Mouse (Mus musculus) heart, postnatal 10 days (tissue): ENCODE data around the gene Slc39a10. TPM values are rescaled to one million over a fixed set of nuclear protein-coding genes. Genes with fewer than 3 reads are reported as not detected.
A peak's percentile ranks its signal among the peaks of the same experiment; 100 is the strongest.

ENCODE experiments used
- DNase-seq, 2 experiments: peaks; one replicate each; pipeline ENCODE4 v3.0.0; 2021
- intact Hi-C: fragments of 180-260 bp; cut with DNase I; formaldehyde crosslinking; loops from one replicate; pipeline ENCODE4 v1.15.1; 2025
- total RNA-seq, 2 experiments: library from RNA; stranded (reverse); gene quantifications; 2 replicates each; pipeline ENCODE4 v1.2.3; 2021

Slc39a10 gene
- total RNA-seq, result 10 to 100 TPM; 19.0 to 22.2 TPM

DNA sequence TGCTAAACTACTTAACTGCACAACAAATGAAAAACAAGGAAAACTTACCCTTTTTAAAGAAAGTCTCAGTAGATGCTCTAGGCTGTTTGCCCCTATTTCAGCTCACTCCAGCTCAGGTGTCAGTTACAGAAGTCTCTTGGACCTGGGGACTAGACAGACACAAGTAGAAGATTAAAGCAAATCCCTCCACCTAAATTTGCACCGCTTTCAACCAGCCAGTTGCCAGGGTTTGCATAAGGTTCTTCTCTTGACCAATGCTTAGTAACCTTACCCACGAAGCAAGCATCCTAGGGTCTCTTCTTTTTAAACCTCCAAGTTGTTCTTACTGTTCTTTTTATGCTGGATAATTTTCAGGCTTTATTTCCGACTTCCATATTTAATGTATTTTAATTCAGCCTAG is at the start of gene Slc39a10:
Gene Slc39a10, minus strand, starts transcription at position 101 of the 400 bp plus-strand sequence.
- DNase-seq, result no peak
- intact Hi-C loops, result no loop called here

DNA sequence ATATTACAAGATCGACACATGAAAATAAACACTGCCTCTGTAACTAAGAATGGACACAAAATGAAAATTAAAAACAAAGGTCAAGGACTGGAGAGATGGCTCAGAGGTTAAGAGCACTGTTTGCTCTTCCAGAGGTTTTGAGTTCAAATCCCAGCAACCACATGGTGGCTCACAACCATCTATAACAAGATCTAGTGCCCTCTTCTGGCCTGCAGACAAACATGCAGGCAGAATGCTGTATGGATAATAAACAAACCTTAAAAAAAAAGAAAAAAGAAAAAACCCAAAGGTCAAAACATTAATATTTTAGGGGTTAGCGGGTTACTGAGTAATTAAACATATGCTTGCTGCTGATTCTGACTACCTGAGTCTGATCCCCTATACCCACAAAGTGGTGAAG is 46.6 kb upstream of the Slc39a10 start:
- intact Hi-C loops, result no loop called here
- DNase-seq, result no peak

DNA sequence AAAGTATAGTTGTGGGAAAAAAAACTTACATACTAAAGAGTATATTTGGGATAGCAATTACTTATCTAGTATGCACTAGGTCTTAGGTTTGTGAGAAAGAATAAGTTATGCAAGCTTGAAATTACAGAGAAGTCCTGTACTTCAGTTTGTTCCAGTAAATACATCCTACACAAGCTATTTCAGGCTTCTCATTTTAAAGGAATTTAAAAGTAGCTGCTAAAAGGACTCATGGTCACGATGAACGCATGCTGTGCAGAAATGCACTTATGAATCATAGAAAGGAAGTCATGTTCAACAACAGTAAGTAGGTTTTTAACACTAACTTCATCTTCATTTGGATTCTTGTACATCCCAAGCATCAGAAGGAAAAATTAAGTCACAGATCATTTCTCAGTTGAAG is 45.0 kb upstream of the Slc39a10 start:
- intact Hi-C loops, result no loop called here
- no peak for DNase-seq

DNA sequence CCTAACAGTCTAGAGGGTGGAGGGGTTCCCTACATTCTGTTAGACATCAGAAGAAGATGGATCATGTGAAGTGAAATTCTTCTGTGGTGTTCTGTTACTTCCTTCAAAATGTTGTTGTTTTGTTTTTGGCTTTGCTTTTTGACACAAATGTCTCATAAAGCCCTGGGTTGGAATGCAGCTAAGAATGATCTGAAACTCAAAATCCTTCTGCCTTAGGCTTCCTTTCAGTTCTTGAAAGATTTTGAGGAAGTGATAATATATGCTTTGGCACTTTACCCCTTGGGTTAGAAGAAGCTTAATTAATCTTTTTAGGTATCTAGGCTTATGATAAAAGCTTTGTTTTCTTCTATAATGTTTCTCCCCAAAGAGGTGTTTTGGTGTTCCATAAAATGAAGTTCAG is 34.5 kb upstream of the Slc39a10 start:
- intact Hi-C loops, result loop anchor here (5.0 kb wide), 1 partner anchor 75 kb away; no protein-coding TSS in a partner anchor
- DNase-seq, result no peak

DNA sequence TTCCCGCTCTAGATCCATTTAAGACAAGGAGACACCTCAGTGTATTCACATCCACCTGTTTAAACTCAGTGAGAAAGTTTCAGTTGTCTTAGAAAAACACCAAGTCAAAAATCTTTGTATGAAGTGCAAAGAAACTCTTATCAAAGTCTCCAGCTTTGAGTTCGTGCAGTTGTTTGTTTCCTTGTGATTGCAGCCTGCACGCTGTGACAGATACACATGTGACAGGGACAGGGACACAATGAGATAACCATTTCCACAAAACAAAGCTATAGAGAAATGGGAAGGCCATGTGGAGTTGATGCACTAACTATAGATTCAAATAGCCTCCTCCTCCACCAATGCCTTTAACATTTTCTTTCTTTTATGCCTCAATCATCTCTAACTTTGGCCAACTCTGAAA is 33.6 kb upstream of the Slc39a10 start:
- intact Hi-C loops, result loop anchor here (5.0 kb wide), 1 partner anchor 74 kb away; no protein-coding TSS in a partner anchor
- no peak for DNase-seq

DNA sequence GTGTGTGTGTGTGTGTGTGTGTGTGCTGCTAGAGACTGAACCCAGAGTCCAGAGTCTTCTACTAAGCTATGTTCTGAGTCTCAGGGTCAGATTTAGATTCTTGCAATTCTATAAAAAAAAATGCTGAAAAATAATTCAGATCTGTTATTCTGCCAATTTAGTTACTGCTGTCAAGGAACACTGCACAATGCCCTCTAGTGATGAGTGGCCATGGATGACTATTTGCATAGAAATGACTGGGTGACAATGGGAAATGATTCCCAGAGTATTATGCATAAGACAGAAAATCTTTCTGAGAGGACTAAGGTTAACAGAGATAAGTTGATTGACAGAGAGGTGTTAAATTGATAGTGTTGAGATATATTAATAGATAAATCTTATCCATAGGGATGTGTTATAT is 32.3 kb upstream of the Slc39a10 start:
- intact Hi-C loops, result loop anchor here (5.0 kb wide), 1 partner anchor 73 kb away; no protein-coding TSS in a partner anchor
- no peak for DNase-seq

DNA sequence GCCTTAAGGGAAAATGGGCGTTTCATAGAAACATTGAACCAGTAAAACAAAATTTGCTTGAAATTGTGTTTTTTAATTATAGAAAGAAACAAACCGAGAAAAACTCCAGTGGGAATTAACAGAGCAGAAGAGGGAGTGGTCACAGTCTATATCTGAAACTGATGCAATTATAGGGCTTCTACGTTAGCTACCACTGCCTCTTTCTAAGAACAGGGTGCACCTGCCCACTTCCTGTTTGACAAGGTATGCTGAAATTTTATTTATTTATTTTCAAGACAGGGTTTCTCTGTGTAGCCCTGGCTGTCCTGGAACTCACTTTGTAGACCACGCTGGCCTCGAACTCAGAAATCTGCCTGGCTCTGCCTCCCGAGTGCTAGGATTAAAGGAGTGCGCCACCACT is 30.3 kb upstream of the Slc39a10 start:
- intact Hi-C loops, result no loop called here
- no peak for DNase-seq

DNA sequence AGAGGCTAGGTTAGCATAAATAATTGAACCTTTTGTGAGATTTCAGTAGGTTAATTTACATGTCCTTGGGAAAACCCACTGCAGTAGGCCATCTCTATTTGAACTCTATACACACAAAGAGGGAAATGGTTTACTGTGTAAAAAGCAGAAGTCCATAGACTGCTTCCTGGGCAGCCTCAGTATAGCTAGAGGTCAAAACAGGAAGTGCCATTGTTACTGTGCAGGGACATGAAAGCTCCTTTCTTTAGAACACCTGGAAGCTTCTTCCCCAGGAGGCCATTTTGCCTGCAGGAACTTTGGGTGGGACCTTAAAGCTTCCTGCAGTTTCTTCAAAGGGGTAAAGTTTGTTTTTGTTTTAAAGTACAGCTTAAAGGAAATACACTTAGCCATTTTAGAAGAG is 29.0 kb upstream of the Slc39a10 start:
- intact Hi-C loops, result no loop called here
- peak in 1 of 2 experiments; percentile 4 for DNase-seq

DNA sequence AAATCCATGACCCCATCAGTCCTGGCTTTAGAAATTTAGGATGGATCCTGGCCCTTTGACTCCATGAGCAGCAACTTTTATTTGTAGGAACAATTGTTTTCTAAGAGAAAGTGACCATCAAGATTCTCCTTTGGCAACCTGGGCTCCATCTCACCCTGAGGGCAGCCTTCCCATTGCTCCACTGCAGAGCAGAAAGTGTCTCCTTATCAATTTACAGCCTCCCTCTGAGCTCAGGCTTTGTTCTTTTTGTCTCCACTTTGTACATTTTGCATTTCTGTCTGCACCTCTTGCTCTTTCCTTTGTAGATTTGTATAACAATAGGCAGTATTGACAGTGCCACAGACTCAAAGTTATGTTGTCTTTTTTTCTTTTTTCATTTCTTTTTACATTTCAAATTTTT is 23.6 kb upstream of the Slc39a10 start:
- DNase-seq, result no peak
- intact Hi-C loops, result no loop called here

DNA sequence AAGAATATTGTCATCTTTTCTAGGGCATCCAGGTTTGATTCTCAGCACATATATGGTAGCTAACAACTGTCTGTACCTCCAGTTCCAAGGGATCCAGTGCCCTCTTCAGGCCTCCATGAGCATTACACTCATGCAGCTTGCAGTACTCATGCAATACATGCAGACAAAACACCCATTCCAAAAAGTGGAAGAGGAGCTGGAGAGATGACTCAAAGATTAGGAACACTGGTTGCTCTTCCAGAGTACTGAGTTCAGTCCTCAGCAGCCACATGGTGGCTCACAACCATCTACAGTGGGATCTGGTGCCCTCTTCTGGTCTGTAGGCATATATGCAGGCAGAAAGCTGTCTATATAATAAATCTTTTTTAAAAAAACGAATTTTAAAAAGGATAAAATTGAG is 21.7 kb upstream of the Slc39a10 start:
- no peak for DNase-seq
- intact Hi-C loops, result no loop called here

DNA sequence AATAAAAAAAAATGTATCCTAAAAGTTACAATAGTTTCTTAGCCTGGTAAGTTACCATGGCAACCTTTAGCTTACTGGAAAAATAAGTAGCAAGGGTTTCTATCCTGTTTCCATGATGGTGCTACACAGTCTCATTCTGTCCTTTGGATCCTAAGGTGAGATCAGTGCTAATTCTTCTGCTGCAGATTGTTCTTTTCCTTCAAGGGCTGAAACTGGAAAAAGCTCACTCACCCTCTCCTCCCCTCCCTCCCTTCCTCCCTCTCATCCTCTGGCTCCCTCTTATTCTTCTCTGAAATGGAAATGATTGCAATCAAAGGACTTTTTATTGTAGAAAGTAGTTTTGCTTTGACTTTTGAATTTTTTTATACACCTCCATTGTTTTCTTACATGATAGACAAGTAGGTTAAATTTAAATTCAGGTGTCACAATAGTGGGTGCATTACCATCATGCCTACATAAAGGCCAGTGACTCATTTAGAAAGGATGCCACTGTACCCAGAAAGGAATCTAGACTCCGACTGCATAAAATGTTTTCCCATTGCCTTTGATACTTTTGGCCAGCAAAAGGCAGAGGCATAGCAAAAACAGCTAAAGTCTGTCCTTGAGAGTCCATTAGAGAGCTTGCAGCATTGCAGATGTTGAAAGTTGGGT is 20.0 kb upstream of the Slc39a10 start:
- intact Hi-C loops, result no loop called here
- no peak for DNase-seq

DNA sequence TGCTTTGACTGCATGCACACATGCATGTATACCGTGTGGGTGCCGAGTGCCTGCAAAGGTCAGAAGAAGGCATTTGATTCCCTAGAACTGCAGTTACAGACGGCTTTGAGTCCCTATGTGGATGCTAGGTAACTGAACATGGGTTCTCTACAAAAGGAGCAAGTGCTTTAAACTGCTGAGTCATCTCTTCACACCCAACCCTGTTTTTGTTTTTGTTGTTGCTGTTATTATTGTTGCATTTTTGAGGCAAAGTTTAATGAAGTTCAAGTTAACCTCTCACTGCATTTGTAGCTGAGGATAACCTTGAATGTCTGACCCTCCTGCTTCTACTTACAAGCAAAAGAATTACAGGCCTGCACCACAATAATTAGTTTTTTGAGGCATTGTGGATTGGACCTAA is 17.5 kb upstream of the Slc39a10 start:
- no peak for DNase-seq
- intact Hi-C loops, result no loop called here

DNA sequence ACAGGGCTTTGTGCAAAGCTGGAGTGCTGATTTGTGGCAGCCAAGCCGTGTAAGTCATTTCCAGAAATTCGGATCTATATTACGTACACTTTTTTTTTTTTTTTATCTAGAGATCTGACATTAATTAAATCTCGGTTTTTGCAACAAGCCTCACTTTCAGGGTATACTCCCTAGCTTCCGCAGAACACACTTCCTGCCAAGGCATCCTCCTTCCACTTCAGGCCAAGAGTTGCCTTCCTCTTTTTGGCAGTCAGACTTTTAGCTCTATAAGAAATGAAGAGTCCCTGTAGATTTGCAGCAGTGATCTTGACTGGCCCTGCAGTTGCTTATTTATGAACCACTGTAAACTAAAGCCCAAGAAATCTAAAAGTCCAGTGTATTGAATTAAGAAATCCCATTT is 13.1 kb upstream of the Slc39a10 start:
- no peak for DNase-seq
- intact Hi-C loops, result no loop called here

DNA sequence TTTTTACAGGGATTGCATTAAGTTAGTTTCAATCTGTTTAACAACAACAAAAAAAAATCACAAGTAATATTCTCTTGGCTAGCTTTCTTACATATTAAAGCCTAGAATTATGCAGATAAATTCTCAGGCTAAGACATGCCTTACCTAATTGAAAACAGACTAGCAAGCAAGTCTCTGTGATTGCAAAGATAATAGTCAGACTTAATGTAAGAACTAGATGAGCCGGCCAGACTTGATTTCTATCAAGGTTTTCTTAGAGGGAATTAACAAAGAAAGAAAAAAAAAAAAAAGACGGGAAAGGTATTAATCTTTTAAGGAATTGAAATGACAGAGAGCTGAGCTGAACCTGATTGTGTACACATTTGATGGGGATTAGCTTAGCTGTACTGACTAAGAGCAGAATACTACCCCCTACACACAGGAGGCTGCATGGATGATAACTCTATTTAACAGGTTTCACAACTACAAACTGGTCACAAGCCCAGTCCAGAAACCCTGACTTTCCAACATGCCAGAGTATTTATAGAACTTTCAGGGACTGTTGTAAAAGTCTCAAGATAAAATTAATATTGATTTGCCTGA is 9.5 kb upstream of the Slc39a10 start:
- intact Hi-C loops, result no loop called here
- DNase-seq, result no peak

DNA sequence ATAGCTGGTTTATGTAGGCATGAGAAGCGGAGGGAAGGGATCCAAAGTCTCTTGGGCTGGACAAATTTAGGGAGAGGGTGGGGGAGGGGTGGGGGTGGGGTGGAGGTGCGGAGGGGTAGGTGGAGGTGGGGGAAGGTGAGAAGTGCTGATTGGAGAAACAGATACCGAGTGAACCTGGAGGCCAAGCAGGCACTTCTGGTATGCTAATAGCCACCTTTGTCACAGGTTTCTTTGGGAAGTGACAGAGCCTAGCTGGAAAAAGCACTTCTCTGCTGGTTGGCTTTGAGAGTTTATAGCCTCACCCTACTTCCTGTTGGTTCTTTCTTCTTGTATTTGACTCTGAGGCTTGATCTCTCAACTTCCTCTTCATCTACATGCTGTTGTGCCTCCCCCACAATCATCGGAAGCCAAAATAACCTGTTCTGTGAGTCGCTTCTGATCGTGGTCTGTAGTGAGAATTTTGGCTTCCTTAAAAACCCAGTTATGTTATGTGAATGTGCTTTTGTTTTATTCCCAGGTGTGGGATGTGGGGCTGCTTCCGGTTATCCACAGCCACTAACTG is 1.7 kb upstream of the Slc39a10 start:
- DNase-seq, result no peak
- intact Hi-C loops, result no loop called here

DNA sequence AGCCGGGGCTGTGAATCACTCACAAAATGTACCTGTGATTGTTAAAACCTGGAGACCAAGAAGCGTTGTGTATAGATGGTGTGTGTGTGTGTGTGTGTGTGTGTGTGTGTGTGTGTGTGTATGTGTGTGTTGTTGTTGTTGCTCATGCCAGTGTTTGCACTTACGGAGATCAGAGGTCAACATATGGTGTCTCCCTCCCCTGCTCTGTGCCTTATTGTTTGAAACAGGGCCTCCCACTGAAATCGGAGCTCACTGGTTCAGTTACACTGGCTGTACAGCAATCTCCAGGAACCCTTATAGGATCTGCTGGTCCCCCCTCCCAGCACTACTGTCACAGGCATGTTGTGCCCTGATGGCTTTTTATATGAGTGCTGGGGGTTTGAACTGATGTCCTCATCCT is 3.9 kb downstream of the Slc39a10 start:
- no peak for DNase-seq
- intact Hi-C loops, result no loop called here

DNA sequence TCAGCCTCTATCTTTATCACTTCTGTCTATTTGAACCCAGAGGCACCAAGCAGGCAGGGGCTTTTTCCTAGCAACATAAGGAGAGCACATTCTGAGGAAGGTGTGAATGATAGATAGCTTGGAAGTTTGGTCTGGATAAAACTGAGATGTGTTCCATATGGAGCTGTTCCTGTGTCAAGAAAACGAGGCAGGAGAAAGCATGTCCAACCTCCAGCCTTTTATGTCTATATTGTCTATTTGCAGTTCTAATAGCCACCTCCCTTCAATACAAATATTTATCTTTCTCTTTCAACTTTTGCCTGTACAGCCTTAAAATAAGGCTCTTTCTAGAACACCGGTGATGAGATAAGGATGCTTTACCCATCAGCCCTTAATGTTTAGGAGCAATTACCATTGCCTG is 4.3 kb downstream of the Slc39a10 start:
- no peak for DNase-seq
- intact Hi-C loops, result no loop called here

DNA sequence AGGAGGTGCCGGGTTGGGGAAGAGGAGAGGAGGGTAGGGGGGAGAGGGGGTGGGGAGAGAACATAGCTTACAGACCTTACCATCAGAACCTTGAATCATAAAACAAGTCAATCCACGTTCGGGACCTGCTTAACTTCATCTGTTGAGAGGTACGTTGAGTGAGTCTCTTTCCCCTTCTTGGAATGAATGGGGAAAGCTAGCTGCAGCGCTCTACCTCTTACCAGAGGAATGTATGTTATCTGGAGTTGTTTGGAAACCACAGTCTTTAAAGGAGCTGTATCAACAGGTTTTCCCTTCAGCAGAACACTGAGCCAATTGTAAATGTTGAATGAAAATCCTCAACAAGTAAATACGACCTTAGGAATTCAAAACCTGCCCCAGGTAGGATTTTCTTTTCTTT is 4.7 kb downstream of the Slc39a10 start:
- intact Hi-C loops, result no loop called here
- DNase-seq, result no peak

DNA sequence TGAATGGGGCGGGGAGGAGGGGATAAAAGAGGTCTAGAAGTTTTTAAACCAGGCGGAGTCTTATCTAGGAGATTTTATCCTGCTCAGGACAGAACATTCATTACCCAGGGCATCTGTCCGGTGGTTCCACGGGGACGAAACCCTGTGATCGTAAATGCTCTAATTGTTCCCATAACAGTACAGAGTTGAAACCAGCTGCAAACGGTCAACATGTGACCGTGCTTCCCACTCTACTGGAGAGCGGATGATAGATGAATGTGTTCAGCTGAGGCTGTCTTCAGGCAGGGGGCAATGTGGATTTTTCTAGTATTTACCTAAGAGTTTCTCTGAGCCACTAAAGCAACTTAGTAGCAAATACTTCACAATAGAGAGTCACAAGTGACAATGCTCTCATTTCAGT is 6.6 kb downstream of the Slc39a10 start:
- intact Hi-C loops, result no loop called here
- no peak for DNase-seq

DNA sequence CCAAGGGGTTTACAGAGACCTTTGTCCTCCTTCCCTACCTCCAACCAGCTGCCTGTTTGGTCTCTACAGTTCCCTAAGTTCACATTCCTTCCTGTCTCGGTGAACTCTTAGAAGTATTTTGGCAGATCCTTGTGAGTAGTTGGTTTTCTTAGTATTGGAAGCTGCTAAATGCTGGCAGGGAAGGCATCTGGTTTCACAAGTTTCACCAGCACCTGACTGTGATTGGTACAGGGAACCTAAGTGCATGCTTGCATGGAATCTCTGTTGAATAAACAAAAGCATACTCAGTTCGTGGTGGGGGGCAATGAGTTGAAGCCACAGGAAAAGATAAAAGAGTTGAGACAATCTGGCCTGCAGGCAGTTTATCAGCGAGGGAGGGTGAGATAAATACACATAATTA is 7.4 kb downstream of the Slc39a10 start:
- intact Hi-C loops, result no loop called here
- DNase-seq, result no peak

DNA sequence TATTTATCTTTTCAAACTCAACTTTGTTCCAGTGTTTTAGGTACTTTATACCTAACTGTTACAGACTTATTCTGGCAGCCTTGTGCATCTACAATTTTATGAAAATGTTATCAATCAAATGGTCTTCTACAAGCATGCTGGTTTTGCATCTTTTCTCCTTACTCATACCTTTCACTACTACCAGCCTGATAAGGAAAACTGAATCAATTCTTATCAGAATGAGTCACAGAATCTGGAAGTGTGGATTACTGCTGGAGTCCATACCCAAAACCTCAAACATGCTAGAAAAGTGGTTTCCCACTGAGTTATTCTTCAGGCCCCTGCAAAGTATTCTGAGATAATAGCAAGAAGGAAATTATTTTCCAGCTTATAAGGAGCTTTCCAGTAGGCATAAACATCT is 12.7 kb downstream of the Slc39a10 start:
- no peak for DNase-seq
- intact Hi-C loops, result no loop called here

DNA sequence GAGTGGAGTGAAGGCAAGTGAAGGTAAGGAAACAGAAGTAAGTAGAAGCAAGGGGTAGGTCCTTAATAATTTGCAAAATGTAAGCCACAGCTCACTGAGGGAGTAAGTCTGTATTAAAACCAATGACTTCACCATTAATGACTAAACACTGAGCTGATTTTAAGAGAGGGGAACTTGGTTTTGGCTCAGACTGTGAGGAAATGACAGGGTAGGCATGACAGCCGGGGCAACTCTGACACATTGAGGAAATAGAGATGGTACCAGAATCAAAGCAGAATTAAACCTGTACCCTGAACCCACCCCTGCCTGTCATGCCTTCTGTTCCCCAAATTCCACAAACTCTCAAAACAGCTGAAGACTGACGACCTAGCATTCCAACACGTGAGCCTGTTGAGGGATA is 18.9 kb downstream of the Slc39a10 start:
- no peak for DNase-seq
- intact Hi-C loops, result no loop called here

DNA sequence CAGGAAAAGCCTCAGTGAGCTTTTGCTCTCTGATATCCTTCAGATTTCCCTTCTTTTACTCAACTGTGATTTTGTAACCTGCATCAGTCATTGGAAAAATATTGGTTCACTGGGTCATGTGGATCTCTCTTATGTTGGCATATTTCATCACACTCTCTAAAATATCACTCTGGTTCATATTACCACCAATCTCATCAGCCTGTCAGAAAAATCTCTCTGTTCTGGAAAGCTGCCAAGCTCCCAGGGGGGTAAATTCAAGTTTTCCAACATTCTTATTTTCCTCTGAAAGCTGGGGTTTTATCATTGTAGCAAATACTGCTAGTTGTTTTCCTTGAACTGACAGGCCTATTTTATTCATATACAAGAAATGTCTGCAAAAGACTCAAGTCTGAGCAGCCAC is 22.9 kb downstream of the Slc39a10 start:
- intact Hi-C loops, result no loop called here
- DNase-seq, result no peak
